Mouse (Mus musculus) myocyte (in vitro differentiated cells): Measurements from ENCODE around the gene Cdc42ep1. TPM values are rescaled to one million over a fixed set of nuclear protein-coding genes. Genes with fewer than 3 reads are reported as not detected.

Experiments used
- H3K27me3 ChIP-seq: one replicate; pipeline ENCODE4 v1.6.1; 2011; ENCODE audit not compliant: control insufficient read depth, insufficient read depth, insufficient read length
- H3K36me3 ChIP-seq: one replicate; pipeline ENCODE4 v1.6.1; 2011; ENCODE audit not compliant: control insufficient read depth, insufficient read depth
- H3K4me2 ChIP-seq: one replicate; pipeline ENCODE4 v1.6.1; 2011; ENCODE audit warnings: low read depth, control low read depth
- H3K4me3 ChIP-seq: one replicate; pipeline ENCODE4 v1.5.1; 2011; ENCODE audit warnings: mild to moderate bottlenecking, control low read depth, moderate library complexity
- H3K79me2 ChIP-seq: one replicate; pipeline ENCODE4 v1.6.1; 2011; ENCODE audit not compliant: control insufficient read depth, insufficient read depth
- H3ac ChIP-seq: one replicate; pipeline ENCODE4 v1.6.1; 2011; ENCODE audit not compliant: control insufficient read depth, insufficient read length
- CEBPB ChIP-seq: IDR thresholded peaks from 2 replicates; pipeline ENCODE4 v1.6.1; 2011; ENCODE audit warnings: mild to moderate bottlenecking, moderate library complexity; ENCODE audit not compliant: poor library complexity, insufficient read depth, severe bottlenecking
- E2F4 ChIP-seq: IDR thresholded peaks from one replicate; pipeline ENCODE4 v1.6.1; 2011; ENCODE audit warnings: mild to moderate bottlenecking, control low read depth, moderate library complexity; ENCODE audit not compliant: insufficient read depth
- MAX ChIP-seq: IDR thresholded peaks from one replicate; pipeline ENCODE4 v1.6.1; 2011; ENCODE audit warnings: low read depth, mild to moderate bottlenecking, control low read depth
- MYOD1 ChIP-seq, 3 experiments: IDR thresholded peaks; one replicate each; pipeline ENCODE4 v1.6.1; 2011; ENCODE audit warnings: control low read depth in 2 of 3, low read depth in 2 of 3, mild to moderate bottlenecking in 2 of 3, moderate library complexity in 1 of 3; ENCODE audit not compliant: insufficient read length in 2 of 3, control insufficient read depth in 1 of 3
- MYOG ChIP-seq, 3 experiments: IDR thresholded peaks; one replicate each; pipeline ENCODE4 v1.6.1; 2011; ENCODE audit warnings: control low read depth in 2 of 3, low read depth in 2 of 3, mild to moderate bottlenecking in 2 of 3; ENCODE audit not compliant: insufficient read length in 2 of 3, control insufficient read depth in 1 of 3, insufficient read depth in 1 of 3
- POLR2A ChIP-seq: IDR thresholded peaks from one replicate; pipeline ENCODE4 v1.6.1; 2011; ENCODE audit warnings: low read depth, mild to moderate bottlenecking, control low read depth, moderate library complexity; ENCODE audit not compliant: insufficient read length
- POLR2AphosphoS2 ChIP-seq: IDR thresholded peaks from one replicate; pipeline ENCODE4 v1.6.1; 2011; ENCODE audit warnings: low read depth, control low read depth; ENCODE audit not compliant: insufficient read length
- REST ChIP-seq: IDR thresholded peaks from one replicate; pipeline ENCODE4 v1.6.1; 2011; ENCODE audit warnings: mild to moderate bottlenecking, control low read depth, moderate library complexity; ENCODE audit not compliant: insufficient read depth, insufficient read length
- SRF ChIP-seq: IDR thresholded peaks from one replicate; pipeline ENCODE4 v1.6.1; 2011; ENCODE audit warnings: low read depth; ENCODE audit not compliant: control insufficient read depth, insufficient read length
- TCF12 ChIP-seq: IDR thresholded peaks from one replicate; pipeline ENCODE4 v1.6.1; 2011; ENCODE audit warnings: mild to moderate bottlenecking, control low read depth; ENCODE audit not compliant: poor library complexity, insufficient read depth, severe bottlenecking
- TCF3 ChIP-seq: IDR thresholded peaks from one replicate; pipeline ENCODE4 v1.6.1; 2011; ENCODE audit warnings: low read depth, control low read depth; ENCODE audit not compliant: insufficient read length
- USF1 ChIP-seq: IDR thresholded peaks from one replicate; pipeline ENCODE4 v1.6.1; 2011; ENCODE audit warnings: low read depth, mild to moderate bottlenecking, control low read depth, moderate library complexity
- polyA plus RNA-seq: library from polyadenylated mRNA; unstranded; fragments of >200 nt; fragmentation: generic; extraction: Trizol; gene quantifications from one replicate; pipeline ENCODE4 v1.2.1, GENCODE M21; 2012; ENCODE audit warnings: missing spikeins

Cdc42ep1 gene
- polyA plus RNA-seq, 1 experiment, result 76.0 TPM

DNA sequence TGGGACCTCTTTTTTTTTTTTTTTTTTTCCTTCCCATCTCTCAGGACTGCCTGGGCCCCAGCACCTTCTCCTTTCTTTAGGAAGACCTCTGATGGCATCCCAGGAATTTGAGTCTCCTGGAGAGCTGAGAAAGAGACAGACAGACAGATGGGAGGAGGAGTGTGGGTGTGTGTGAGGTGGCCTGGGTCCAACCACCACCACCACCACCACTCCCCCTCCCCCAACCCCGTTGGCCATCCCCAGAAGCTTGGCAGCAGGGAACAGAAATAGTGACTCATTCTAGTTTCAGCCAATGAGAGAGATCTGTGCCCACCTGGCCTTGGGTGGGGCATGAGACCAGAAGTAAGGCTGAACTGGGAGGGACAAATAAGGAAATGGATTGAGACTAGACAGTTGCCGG lies 35.8 kb upstream of the Cdc42ep1 start:
- TF ChIP-seq SRF, result peak; percentile 52
- no peak for TF ChIP-seq POLR2AphosphoS2
- peaks cover 22% of the 10 kb centered on the region for H3K27me3 ChIP-seq
- no peaks in the 10 kb centered on the region for H3K79me2 ChIP-seq
- no peaks in the 10 kb centered on the region for H3K36me3 ChIP-seq
- no peak overlapping the region for H3K4me3 ChIP-seq
- H3ac ChIP-seq, result no peak overlapping the region
- H3K4me2 ChIP-seq, result peak overlapping the region; percentile 3

DNA sequence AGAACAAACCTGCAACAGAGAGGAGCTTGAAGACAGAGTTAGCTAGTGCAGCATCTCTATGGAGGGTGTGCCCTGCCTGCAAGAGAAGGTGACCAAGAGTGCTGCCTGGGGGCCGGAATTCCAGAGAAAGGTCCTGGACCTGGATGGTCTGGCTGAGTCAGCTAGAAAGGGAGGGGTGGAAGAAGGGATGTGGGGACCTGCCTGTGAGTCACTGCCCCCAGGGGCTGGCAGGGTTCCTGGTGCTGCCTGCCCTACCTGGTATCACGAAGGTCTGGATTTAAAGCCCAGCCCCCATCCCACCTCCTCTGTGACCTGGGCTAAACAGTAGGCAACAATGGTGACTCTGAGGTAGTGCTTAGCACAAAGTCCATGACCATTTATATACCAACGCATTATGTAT lies 35.3 kb upstream of the Cdc42ep1 start:
- peak overlapping the region; percentile 3 for H3K4me2 ChIP-seq
- TF ChIP-seq CEBPB, result no peak
- no peak for TF ChIP-seq USF1
- TF ChIP-seq MYOD1 (IDR thresholded peaks at IDR 0.05; ENCODE audit: control insufficient read depth in 1 of 3, insufficient read length in 2 of 3, low read depth in 2 of 3), result no peak
- no peak for TF ChIP-seq E2F4
- TF ChIP-seq MYOG (IDR thresholded peaks at IDR 0.05; ENCODE audit: control insufficient read depth in 1 of 3, insufficient read depth in 1 of 3, insufficient read length in 2 of 3, low read depth in 2 of 3), result no peak
- TF ChIP-seq REST, result no peak
- no peak for TF ChIP-seq TCF12
- H3K79me2 ChIP-seq, result no peaks in the 10 kb centered on the region
- H3K27me3 ChIP-seq, result peaks cover 16% of the 10 kb centered on the region
- H3K4me3 ChIP-seq, result no peak overlapping the region
- no peaks in the 10 kb centered on the region for H3K36me3 ChIP-seq
- no peak overlapping the region for H3ac ChIP-seq

DNA sequence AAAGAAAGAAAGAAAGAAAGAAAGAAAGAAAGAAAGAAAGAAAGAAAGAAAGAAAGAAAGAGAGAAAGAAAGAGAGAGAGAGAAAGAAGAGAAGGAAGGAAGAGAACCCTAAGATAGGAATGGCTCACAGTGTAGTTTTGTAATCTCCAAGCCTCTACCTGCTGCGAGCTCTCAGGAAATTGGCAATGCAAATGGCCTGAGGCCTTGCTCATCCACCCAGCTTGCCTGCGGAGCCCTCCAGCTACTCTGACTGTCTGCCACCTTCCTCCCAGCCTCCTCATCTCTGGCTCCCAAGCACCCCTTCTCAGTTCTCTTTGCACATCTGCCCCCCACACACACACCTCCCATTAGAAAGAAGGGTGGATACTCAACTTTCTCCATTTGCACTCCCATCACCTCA lies 33.4 kb upstream of the Cdc42ep1 start:
- no peak overlapping the region for H3K4me3 ChIP-seq
- no peaks in the 10 kb centered on the region for H3K27me3 ChIP-seq
- no peak for TF ChIP-seq MAX
- H3ac ChIP-seq, result no peak overlapping the region
- H3K79me2 ChIP-seq, result no peaks in the 10 kb centered on the region
- no peak overlapping the region for H3K4me2 ChIP-seq
- no peaks in the 10 kb centered on the region for H3K36me3 ChIP-seq

DNA sequence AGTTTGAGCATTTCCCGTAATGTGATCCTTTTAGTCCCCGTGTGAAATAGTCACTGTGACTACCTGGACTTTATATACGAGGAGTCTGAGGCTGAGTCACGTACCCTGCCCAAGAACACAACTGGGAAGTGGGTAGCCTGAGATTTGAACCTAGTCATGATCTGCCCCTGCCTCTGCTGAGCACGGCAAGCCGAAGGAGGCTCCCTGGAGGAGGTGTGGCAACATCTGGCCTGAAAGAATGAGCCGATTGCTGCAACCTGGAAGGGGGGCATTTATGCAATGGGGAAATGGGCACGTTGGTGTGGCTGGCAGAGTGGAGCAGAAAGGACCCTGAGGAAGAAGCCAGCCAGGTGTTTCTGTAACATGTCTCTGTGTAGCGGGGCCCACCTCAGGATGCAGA lies 32.7 kb upstream of the Cdc42ep1 start:
- no peak overlapping the region for H3ac ChIP-seq
- H3K27me3 ChIP-seq, result no peaks in the 10 kb centered on the region
- no peaks in the 10 kb centered on the region for H3K36me3 ChIP-seq
- TF ChIP-seq POLR2AphosphoS2, result no peak
- no peak for TF ChIP-seq TCF12
- TF ChIP-seq MYOG (IDR thresholded peaks at IDR 0.05; ENCODE audit: control insufficient read depth in 1 of 3, insufficient read depth in 1 of 3, insufficient read length in 2 of 3, low read depth in 2 of 3), result no peak
- no peak for TF ChIP-seq POLR2A
- TF ChIP-seq REST, result no peak
- TF ChIP-seq CEBPB, result no peak
- TF ChIP-seq TCF3, result no peak
- TF ChIP-seq USF1, result no peak
- no peak for TF ChIP-seq SRF
- TF ChIP-seq MYOD1 (IDR thresholded peaks at IDR 0.05; ENCODE audit: control insufficient read depth in 1 of 3, insufficient read length in 2 of 3, low read depth in 2 of 3), result no peak
- TF ChIP-seq E2F4, result no peak
- no peak for TF ChIP-seq MAX
- H3K4me3 ChIP-seq, result no peak overlapping the region
- H3K79me2 ChIP-seq, result no peaks in the 10 kb centered on the region
- no peak overlapping the region for H3K4me2 ChIP-seq

DNA sequence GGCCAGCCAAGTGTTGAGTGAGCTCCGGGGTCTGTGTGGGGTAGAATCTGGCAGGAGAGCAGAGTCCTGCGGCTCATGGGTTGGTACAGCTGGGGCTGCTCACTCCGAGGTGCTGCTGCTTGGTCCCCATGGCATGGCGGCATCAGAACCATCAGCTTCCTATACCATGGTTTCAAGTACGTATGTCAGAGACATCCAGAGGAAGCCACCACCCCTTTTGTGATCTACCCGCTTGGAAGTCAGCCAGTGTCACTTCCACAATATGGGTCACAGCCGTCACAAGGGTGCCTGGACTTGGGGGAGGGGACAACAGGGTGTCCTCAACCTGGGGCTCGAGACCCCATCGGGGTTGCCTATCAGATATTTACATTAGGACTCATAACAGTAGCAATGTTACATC lies 32.3 kb upstream of the Cdc42ep1 start:
- Histone ChIP-seq H3K36me3 (no peaks in the 10 kb centered on the region), H3K27me3 (no peaks in the 10 kb centered on the region)

More for the DNA sequence above, 32.3 kb upstream of the Cdc42ep1 start:
- TF ChIP-seq CEBPB (no peak), MYOG (IDR thresholded peaks at IDR 0.05; ENCODE audit: control insufficient read depth in 1 of 3, insufficient read depth in 1 of 3, insufficient read length in 2 of 3, low read depth in 2 of 3) (no peak), USF1 (no peak), POLR2AphosphoS2 (no peak), SRF (no peak), POLR2A (no peak), MYOD1 (IDR thresholded peaks at IDR 0.05; ENCODE audit: control insufficient read depth in 1 of 3, insufficient read length in 2 of 3, low read depth in 2 of 3) (no peak), TCF12 (no peak), REST (no peak), E2F4 (no peak), MAX (no peak), TCF3 (no peak)
- Histone ChIP-seq H3K79me2 (no peaks in the 10 kb centered on the region), H3ac (no peak overlapping the region), H3K4me3 (no peak overlapping the region), H3K4me2 (no peak overlapping the region)
